Mouse (Mus musculus): Measurements from ENCODE around the gene C87436. TPM values are rescaled to one million over a fixed set of nuclear protein-coding genes. Genes with fewer than 3 reads are reported as not detected.
A peak's percentile ranks its signal among the peaks of the same experiment; 100 is the strongest.

Gene C87436
- total and polyA plus RNA-seq, 2 experiments from 2014 or later = 15.9 to 17.6 TPM

DNA sequence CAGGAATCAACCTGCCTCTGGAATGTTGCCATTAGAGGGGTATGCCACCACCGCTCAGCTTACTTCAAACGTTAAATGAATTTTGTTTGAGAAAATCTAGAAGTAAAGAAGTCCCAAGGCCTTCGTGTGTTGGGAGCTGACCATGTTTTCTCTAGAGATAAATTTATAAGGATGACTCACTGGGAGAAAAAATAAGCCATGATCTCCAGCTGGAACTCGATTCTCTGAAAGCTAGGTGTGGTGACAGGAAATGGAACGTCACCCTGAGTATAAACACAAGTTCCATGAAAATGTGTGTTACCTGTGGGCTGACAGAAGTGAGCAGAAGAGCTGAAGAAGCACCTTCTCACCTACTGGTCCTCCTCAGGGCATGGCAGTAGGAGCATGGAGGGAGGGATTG lies 38.8 kb downstream of the C87436 start:
- Histone ChIP-seq H3K9me3 (ENCODE audit: low read length) (no peaks in the 10 kb centered on the region), H3K27me3 (ENCODE audit: insufficient read depth, low read length) (no peaks in the 10 kb centered on the region), H3K36me3 (ENCODE audit: insufficient read depth, low read length) (no peaks in the 10 kb centered on the region), H3K27ac (no peak overlapping the region), H3K4me2 (ENCODE audit: low read depth, low read length) (no peak overlapping the region), H3K9ac (replicated peaks; ENCODE audit: low read length) (no peak overlapping the region), H3K4me1 (ENCODE audit: insufficient read depth, low read length) (peaks cover 7% of the 10 kb centered on the region), H3K4me3 (ENCODE audit: low read length) (no peak overlapping the region)
- ATAC-seq (no peak), DNase-seq (ENCODE audit: low spot score) (no peak)
- TF ChIP-seq CTCF (IDR thresholded peaks at IDR 0.05; ENCODE audit: low read depth) = no peak
- WGBS = 86% methylated on average over 5 of the region's 5 CpGs

DNA sequence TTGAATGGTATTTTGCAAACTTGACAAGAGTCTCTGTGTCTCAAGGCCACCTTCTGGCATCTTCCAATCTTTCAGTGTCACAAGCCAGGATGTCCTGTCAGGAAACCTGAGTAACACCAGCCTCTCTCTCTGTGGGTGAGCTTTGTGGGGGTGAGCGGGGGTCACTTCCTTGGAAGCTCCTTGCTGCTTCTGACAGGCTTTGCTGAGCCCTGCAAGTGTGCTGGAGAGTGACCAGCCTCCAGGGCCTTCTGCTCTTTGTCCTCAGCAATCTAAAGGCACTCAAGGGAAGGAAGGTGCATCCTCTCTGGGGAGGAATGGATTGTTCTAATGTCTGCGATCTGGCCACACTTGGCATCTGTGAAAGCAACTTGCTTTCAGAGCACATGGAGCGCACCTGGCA lies 41.1 kb downstream of the C87436 start:
- Histone ChIP-seq H3K4me3 (ENCODE audit: low read length) (no peak overlapping the region), H3K4me1 (ENCODE audit: insufficient read depth, low read length) (no peaks in the 10 kb centered on the region), H3K9ac (replicated peaks; ENCODE audit: low read length) (no peak overlapping the region), H3K9me3 (ENCODE audit: low read length) (no peaks in the 10 kb centered on the region), H3K4me2 (ENCODE audit: low read depth, low read length) (no peak overlapping the region), H3K36me3 (ENCODE audit: insufficient read depth, low read length) (no peaks in the 10 kb centered on the region), H3K27ac (no peak overlapping the region), H3K27me3 (ENCODE audit: insufficient read depth, low read length) (no peaks in the 10 kb centered on the region)
- 49% methylated on average over 3 of the region's 3 CpGs for WGBS
- DNase-seq (ENCODE audit: low spot score) (no peak), ATAC-seq (no peak)
- TF ChIP-seq CTCF (IDR thresholded peaks at IDR 0.05; ENCODE audit: low read depth) = no peak

DNA sequence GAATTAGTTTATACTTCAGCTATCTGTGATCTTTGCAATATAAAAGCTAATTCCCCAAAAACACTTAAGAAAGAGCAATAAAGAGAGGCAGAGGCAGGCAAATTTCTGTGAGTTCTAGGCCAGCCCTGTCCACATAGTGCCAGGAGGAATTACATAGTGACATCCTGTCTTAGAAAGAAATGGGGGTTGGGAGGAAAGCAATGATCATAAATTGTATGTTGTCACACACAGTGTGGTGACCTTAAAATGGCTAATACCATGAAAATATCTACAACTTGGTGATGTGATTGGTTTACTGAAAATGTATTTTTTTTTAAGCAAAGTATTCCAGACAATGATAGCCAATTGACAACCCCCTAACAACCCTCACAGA lies 41.6 kb downstream of the C87436 start:
- no peak overlapping the region for H3K4me3 ChIP-seq (ENCODE audit: low read length)
- H3K27ac ChIP-seq = no peak overlapping the region
- DNase-seq (ENCODE audit: low spot score) = no peak
- no peaks in the 10 kb centered on the region for H3K9me3 ChIP-seq (ENCODE audit: low read length)
- TF ChIP-seq CTCF (IDR thresholded peaks at IDR 0.05; ENCODE audit: low read depth) = no peak
- H3K4me2 ChIP-seq (ENCODE audit: low read depth, low read length) = no peak overlapping the region
- no peaks in the 10 kb centered on the region for H3K27me3 ChIP-seq (ENCODE audit: insufficient read depth, low read length)
- no peaks in the 10 kb centered on the region for H3K4me1 ChIP-seq (ENCODE audit: insufficient read depth, low read length)
- no peaks in the 10 kb centered on the region for H3K36me3 ChIP-seq (ENCODE audit: insufficient read depth, low read length)
- no peak overlapping the region for H3K9ac ChIP-seq (replicated peaks; ENCODE audit: low read length)
- no peak for ATAC-seq

DNA sequence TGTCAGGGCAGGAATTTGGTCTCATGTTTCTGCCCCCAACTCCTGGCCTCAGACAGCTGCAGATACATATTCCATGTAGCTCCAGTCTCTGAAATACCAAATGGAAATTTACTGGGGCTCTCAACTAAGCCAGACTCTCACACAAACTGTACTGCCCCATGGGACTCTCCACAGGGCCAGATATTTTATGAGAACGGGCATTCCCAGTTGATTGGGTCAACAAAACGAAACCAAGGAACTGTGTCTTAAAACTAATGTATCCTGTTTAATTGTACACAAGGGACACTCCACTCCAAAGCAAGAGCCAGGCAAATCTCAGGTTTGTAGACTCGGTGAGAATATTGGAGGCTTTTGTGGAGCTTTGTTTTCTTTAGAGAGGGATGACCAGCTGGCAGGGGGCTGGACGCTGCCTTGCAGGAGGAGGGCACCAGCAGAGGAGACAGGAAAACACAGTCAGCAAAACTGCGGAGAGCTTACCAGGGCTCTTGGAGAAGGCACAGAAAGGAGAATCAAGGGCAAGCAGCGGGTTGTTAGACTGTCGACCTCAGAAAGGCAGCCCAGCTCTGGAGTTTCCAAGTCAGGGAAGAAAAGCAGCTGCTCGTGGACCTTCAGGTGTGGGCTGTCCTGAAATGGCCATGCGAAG lies 42.1 kb downstream of the C87436 start:
- no peak for TF ChIP-seq CTCF (IDR thresholded peaks at IDR 0.05; ENCODE audit: low read depth)
- Histone ChIP-seq H3K4me2 (ENCODE audit: low read depth, low read length) (peak overlapping the region; percentile 34), H3K27me3 (ENCODE audit: insufficient read depth, low read length) (no peaks in the 10 kb centered on the region), H3K27ac (peak overlapping the region; percentile 58; the same call in 1 of the 2 replicates), H3K36me3 (ENCODE audit: insufficient read depth, low read length) (no peaks in the 10 kb centered on the region), H3K4me3 (ENCODE audit: low read length) (no peak overlapping the region), H3K9ac (replicated peaks; ENCODE audit: low read length) (peak overlapping the region; percentile 35), H3K9me3 (ENCODE audit: low read length) (no peaks in the 10 kb centered on the region), H3K4me1 (ENCODE audit: insufficient read depth, low read length) (no peaks in the 10 kb centered on the region)
- DNase-seq (ENCODE audit: low spot score) (no peak), ATAC-seq (no peak)
- 33% methylated on average over 9 of the region's 9 CpGs for WGBS

DNA sequence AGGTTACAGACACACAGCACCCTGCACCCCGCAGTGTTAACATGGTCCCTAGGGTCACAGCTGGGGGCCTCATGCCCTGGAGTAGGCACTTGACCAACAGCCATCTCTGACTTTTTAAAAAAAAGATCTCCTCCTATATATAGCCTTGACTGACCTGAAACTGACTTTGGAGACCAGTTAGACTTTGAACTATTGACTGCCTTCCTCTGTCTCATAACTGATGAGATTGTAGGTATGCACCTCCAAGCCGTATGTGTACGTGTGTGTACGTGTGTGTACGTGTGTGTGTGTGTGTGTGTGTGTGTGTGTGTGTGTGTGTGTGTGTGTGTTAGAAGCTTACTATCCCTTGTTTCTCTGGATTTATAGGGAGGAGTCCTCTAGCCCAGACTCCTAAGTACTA lies 43.7 kb downstream of the C87436 start:
- no peaks in the 10 kb centered on the region for H3K36me3 ChIP-seq (ENCODE audit: insufficient read depth, low read length)
- H3K4me1 ChIP-seq (ENCODE audit: insufficient read depth, low read length) = 0 out of 2 replicates have a peak, but pooled peaks cover under 1% of the 10 kb centered on the region
- H3K27me3 ChIP-seq (ENCODE audit: insufficient read depth, low read length) = no peaks in the 10 kb centered on the region
- H3K9ac ChIP-seq (replicated peaks; ENCODE audit: low read length) = no peak overlapping the region
- H3K27ac ChIP-seq = no peak overlapping the region
- no peak for TF ChIP-seq CTCF (IDR thresholded peaks at IDR 0.05; ENCODE audit: low read depth)
- no peaks in the 10 kb centered on the region for H3K9me3 ChIP-seq (ENCODE audit: low read length)
- no peak overlapping the region for H3K4me2 ChIP-seq (ENCODE audit: low read depth, low read length)
- no peak for ATAC-seq
- H3K4me3 ChIP-seq (ENCODE audit: low read length) = no peak overlapping the region
- WGBS = 93% methylated on average over 5 of the region's 5 CpGs
- DNase-seq (ENCODE audit: low spot score) = no peak

DNA sequence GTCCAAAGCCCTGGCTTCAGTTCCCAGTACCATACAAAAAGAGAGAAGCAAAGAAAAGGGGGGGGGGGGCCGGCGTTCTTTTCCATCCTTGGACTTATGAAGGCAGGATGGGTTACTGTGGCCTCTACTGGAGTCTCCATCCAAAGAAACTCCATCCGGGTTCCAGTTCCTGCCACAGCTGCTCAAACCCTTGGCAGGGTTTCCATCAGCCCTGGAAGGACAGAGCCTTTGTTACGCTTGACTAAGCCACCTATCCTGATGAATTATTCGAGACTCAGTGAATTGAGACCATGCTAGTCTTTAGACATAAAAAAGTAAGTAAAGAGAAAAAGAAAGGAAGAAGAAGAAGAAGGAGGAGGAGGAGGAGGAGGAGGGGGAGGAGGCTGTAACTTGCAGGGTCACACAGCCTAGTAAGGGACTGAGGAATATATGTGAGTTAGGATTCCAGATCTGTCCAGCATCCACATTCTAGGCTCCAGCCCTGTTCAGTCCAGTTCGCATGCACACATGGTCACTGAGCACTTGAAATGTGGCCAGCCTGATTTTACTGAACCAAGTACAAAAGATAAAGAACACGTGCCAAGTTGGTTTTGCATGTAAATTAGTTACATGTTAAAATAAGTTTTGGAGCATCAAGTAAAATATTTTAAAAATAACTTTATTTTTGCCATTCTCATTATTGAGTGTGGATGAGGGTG lies 47.9 kb downstream of the C87436 start:
- H3K27me3 ChIP-seq (ENCODE audit: insufficient read depth, low read length) = no peaks in the 10 kb centered on the region
- DNase-seq (ENCODE audit: low spot score) = peak; percentile 59
- no peak overlapping the region for H3K4me3 ChIP-seq (ENCODE audit: low read length)

More for the DNA sequence above, 47.9 kb downstream of the C87436 start:
- WGBS = 40% methylated on average over 6 of the region's 7 CpGs
- H3K4me2 ChIP-seq (ENCODE audit: low read depth, low read length) = no peak overlapping the region
- no peaks in the 10 kb centered on the region for H3K36me3 ChIP-seq (ENCODE audit: insufficient read depth, low read length)
- H3K4me1 ChIP-seq (ENCODE audit: insufficient read depth, low read length) = peaks cover 16% of the 10 kb centered on the region
- H3K9me3 ChIP-seq (ENCODE audit: low read length) = no peaks in the 10 kb centered on the region
- ATAC-seq = no peak
- H3K9ac ChIP-seq (replicated peaks; ENCODE audit: low read length) = no peak overlapping the region
- peak overlapping the region; percentile 95; the same call in 1 of the 2 replicates for H3K27ac ChIP-seq
- no peak for TF ChIP-seq CTCF (IDR thresholded peaks at IDR 0.05; ENCODE audit: low read depth)

Data from hindbrain, postnatal 0 days (tissue).